Mouse (Mus musculus) stomach, embryonic 16.5 days (tissue): ENCODE measurements around the gene Wsb2. TPM values are rescaled to one million over a fixed set of nuclear protein-coding genes. Genes with fewer than 3 reads are reported as not detected.
"Not testable (repeated sequence)": the region's sequence is repeated elsewhere in the genome, so short reads cannot be mapped to it uniquely, and the experiment has no call there.

Experiments used
- ATAC-seq: fragments of 200-750 bp; cut with Nextera tagmentation; 2 replicates; pipeline ENCODE4 v1.8.0; 2017; ENCODE audit warnings: moderate number of reproducible peaks, moderate TSS enrichment; ENCODE audit not compliant: insufficient read depth, low FRiP score
- H3K27ac ChIP-seq: fragments of 300-500 bp; sonication (generic); 2 replicates; pipeline ENCODE4 v1.5.1; 2014; ENCODE audit warnings: low read length
- H3K27me3 ChIP-seq: fragments of 300-500 bp; sonication (generic); 2 replicates; pipeline ENCODE4 v1.6.1; 2014; ENCODE audit warnings: low read length, control low read depth, mixed read lengths; ENCODE audit not compliant: control insufficient read depth, insufficient read depth
- H3K36me3 ChIP-seq: fragments of 300-500 bp; sonication (generic); 2 replicates; pipeline ENCODE4 v1.6.1; 2014; ENCODE audit warnings: low read length; ENCODE audit not compliant: control insufficient read depth, insufficient read depth
- H3K4me1 ChIP-seq: fragments of 300-500 bp; sonication (generic); 2 replicates; pipeline ENCODE4 v1.6.1; 2014; ENCODE audit warnings: low read length, control low read depth, mixed read lengths; ENCODE audit not compliant: control insufficient read depth, insufficient read depth
- H3K4me2 ChIP-seq: fragments of 300-500 bp; sonication (generic); 2 replicates; pipeline ENCODE4 v1.6.1; 2014; ENCODE audit warnings: low read depth, low read length, mixed read lengths
- H3K4me3 ChIP-seq: fragments of 300-500 bp; sonication (generic); replicated peaks from 2 replicates; pipeline ENCODE4 v1.5.1; 2014; ENCODE audit warnings: mild to moderate bottlenecking, low read length
- H3K9ac ChIP-seq: fragments of 300-500 bp; sonication (generic); 2 replicates; pipeline ENCODE4 v1.6.1; 2014; ENCODE audit warnings: low read length
- H3K9me3 ChIP-seq: fragments of 300-500 bp; sonication (generic); replicated peaks from 2 replicates; pipeline ENCODE4 v1.6.1; 2016; ENCODE audit warnings: low read length, control low read depth; ENCODE audit not compliant: control insufficient read depth
- WGBS: fragments of 180-500 bp; shearing (Covaris S2); extraction: QIAGEN DNeasy Blood & Tissue Kit; methylation state at CpG from one replicate; pipeline ENCODE4 v1.1.7; 2014; 5-methylcytosine and 5-hydroxymethylcytosine counted together
- polyA plus RNA-seq: library from polyadenylated mRNA; unstranded; fragments of >200 nt; fragmentation: Nextera tagmentation; extraction: Ambion mirVana; gene quantifications from 2 replicates; pipeline ENCODE4 v1.2.1, GENCODE M21; 2015

Gene Wsb2
- polyA plus RNA-seq, 1 experiment from 2014 or later: 35.0 TPM

- Histone ChIP-seq H3K27ac (no peak overlapping the region), H3K4me2 (no peak overlapping the region), H3K9me3 (no peaks in the 10 kb centered on the region), H3K36me3 (peaks cover 17% of the 10 kb centered on the region), H3K4me3 (no peak overlapping the region), H3K9ac (no peak overlapping the region), H3K4me1 (peaks cover 10% of the 10 kb centered on the region), H3K27me3 (no peaks in the 10 kb centered on the region)
- WGBS: 88% methylated on average over 10 of the region's 10 CpGs
- ATAC-seq: no peak
Measured at GRCm38 (mm10) chr5:117370592-117370991, 13.5 kb downstream of the Wsb2 start.

GRCm38 (mm10) chr5:117373418-117373817 is 16.3 kb downstream of the Wsb2 start:
- Histone ChIP-seq H3K4me1 (no peaks in the 10 kb centered on the region), H3K27ac (no peak overlapping the region), H3K9me3 (no peaks in the 10 kb centered on the region), H3K36me3 (peaks cover 19% of the 10 kb centered on the region), H3K9ac (no peak overlapping the region), H3K4me2 (no peak overlapping the region), H3K4me3 (no peak overlapping the region), H3K27me3 (no peaks in the 10 kb centered on the region)
- ATAC-seq: no peak
- 89% methylated on average over 9 of the region's 9 CpGs for WGBS

GRCm38 (mm10) chr5:117374372-117375049 is 17.4 kb downstream of the Wsb2 start:
- Histone ChIP-seq H3K4me1 (no peaks in the 10 kb centered on the region), H3K27ac (no peak overlapping the region), H3K27me3 (no peaks in the 10 kb centered on the region), H3K9ac (no peak overlapping the region), H3K9me3 (no peaks in the 10 kb centered on the region), H3K36me3 (peaks cover 14% of the 10 kb centered on the region), H3K4me3 (no peak overlapping the region), H3K4me2 (no peak overlapping the region)
- ATAC-seq: no peak
- WGBS: 85% methylated on average over 7 of the region's 7 CpGs

- Histone ChIP-seq H3K4me1 (no peaks in the 10 kb centered on the region), H3K36me3 (peaks cover 14% of the 10 kb centered on the region), H3K9me3 (no peaks in the 10 kb centered on the region), H3K27ac (no peak overlapping the region), H3K4me3 (no peak overlapping the region), H3K9ac (no peak overlapping the region), H3K4me2 (no peak overlapping the region), H3K27me3 (no peaks in the 10 kb centered on the region)
- no peak for ATAC-seq
- 77% methylated on average over 11 of the region's 11 CpGs for WGBS
Measured at GRCm38 (mm10) chr5:117376331-117376761, 19.2 kb downstream of the Wsb2 start.

- H3K4me3 ChIP-seq, H3K4me1 ChIP-seq, H3K27me3 ChIP-seq, H3K9ac ChIP-seq, H3K4me2 ChIP-seq, H3K9me3 ChIP-seq, H3K27ac ChIP-seq, H3K36me3 ChIP-seq, ATAC-seq: not testable (repeated sequence)
- 87% methylated on average over 14 of the region's 14 CpGs for WGBS
Measured at GRCm38 (mm10) chr5:117377731-117378130, 20.6 kb downstream of the Wsb2 start.

- Histone ChIP-seq H3K4me2 (no peak overlapping the region), H3K36me3 (peaks cover 4% of the 10 kb centered on the region), H3K9me3 (no peaks in the 10 kb centered on the region), H3K4me1 (no peaks in the 10 kb centered on the region), H3K4me3 (no peak overlapping the region), H3K9ac (no peak overlapping the region), H3K27ac (no peak overlapping the region), H3K27me3 (no peaks in the 10 kb centered on the region)
- no peak for ATAC-seq
- 68% methylated on average over 4 of the region's 4 CpGs for WGBS
Measured at GRCm38 (mm10) chr5:117380199-117380598, 23.1 kb downstream of the Wsb2 start.

GRCm38 (mm10) chr5:117381785-117382184 is 24.7 kb downstream of the Wsb2 start:
- Histone ChIP-seq H3K9ac (no peak overlapping the region), H3K27ac (no peak overlapping the region), H3K4me3 (no peak overlapping the region), H3K9me3 (no peaks in the 10 kb centered on the region), H3K27me3 (no peaks in the 10 kb centered on the region), H3K4me1 (no peaks in the 10 kb centered on the region), H3K4me2 (no peak overlapping the region), H3K36me3 (peaks cover 4% of the 10 kb centered on the region)
- no peak for ATAC-seq
- WGBS: 79% methylated on average over 7 of the region's 7 CpGs

- Histone ChIP-seq H3K4me2 (no peak overlapping the region), H3K27me3 (no peaks in the 10 kb centered on the region), H3K9me3 (no peaks in the 10 kb centered on the region), H3K9ac (no peak overlapping the region), H3K27ac (no peak overlapping the region), H3K4me1 (peaks cover 7% of the 10 kb centered on the region; the same call in 1 of the 2 replicates), H3K4me3 (no peak overlapping the region), H3K36me3 (no peaks in the 10 kb centered on the region; the same call in none of the 2 replicates)
- 77% methylated on average over 12 of the region's 12 CpGs for WGBS
- no peak for ATAC-seq
Measured at GRCm38 (mm10) chr5:117383198-117383597, 26.1 kb downstream of the Wsb2 start.

- H3K9me3 ChIP-seq: no peaks in the 10 kb centered on the region; the same call in 1 of the 2 replicates
- ATAC-seq: peak; percentile 55
Measured at GRCm38 (mm10) chr5:117388296-117388751, 31.2 kb downstream of the Wsb2 start.

More at GRCm38 (mm10) chr5:117388296-117388751, 31.2 kb downstream of the Wsb2 start:
- Histone ChIP-seq H3K36me3 (no peaks in the 10 kb centered on the region; the same call in 1 of the 2 replicates), H3K27me3 (no peaks in the 10 kb centered on the region), H3K4me3 (peak overlapping the region; percentile 70), H3K4me2 (peak overlapping the region; percentile 71), H3K4me1 (peaks cover 9% of the 10 kb centered on the region), H3K27ac (peak overlapping the region; percentile 40), H3K9ac (peak overlapping the region; percentile 87)
- 7% methylated on average over 16 of the region's 16 CpGs for WGBS
